In genomic region chr11:118634647-118635046, GRCm38 (mm10) we compare ENCODE assay signal across 8 mouse cellular contexts.
DNase-seq lines count a peak whose midpoint lies in the region; ATAC-seq and TF ChIP-seq lines count a peak whose summit lies in the region.

No protein-coding gene starts in this region.

- no peaks in the 10 kb centered on the region for H3K4me1 ChIP-seq in heart, postnatal 0 days (ENCODE audit: control insufficient read depth, insufficient read depth)

- H3K27ac ChIP-seq in heart, postnatal 0 days (ENCODE audit: low read depth), result no peak overlapping the region

- TF ChIP-seq EP300 in heart, postnatal 0 days (IDR thresholded peaks at IDR 0.05; ENCODE audit: low read depth), result no peak

- H3K9ac ChIP-seq in heart, postnatal 0 days (replicated peaks; ENCODE audit: low read depth, low read length), result no peak overlapping the region

- H3K27me3 ChIP-seq in heart, postnatal 0 days (ENCODE audit: control insufficient read depth, insufficient read depth, low read length), result no peaks in the 10 kb centered on the region

- H3K36me3 ChIP-seq in heart, postnatal 0 days (replicated peaks; ENCODE audit: control insufficient read depth, insufficient read depth, low read length), result no peaks in the 10 kb centered on the region

- DNase-seq in heart, postnatal 0 days (ENCODE audit: low spot score), result no peak
- no peak for DNase-seq in heart, adult 8-10 months (ENCODE audit: low spot score)
- DNase-seq in ovary, postnatal 36 days (ENCODE audit: low spot score), result peak; percentile 9
- no peak for DNase-seq in ovary, postnatal 10 days (ENCODE audit: low spot score)
- peak; percentile 68 for DNase-seq in embryo, embryonic 10.5 days (ENCODE audit: low spot score)
- peak; percentile 64 for DNase-seq in testis, postnatal 10 days (ENCODE audit: low spot score)
- no peak for DNase-seq in frontal cortex, postnatal 10 days (ENCODE audit: low spot score in 2 of 2)

- WGBS in heart, postnatal 0 days, result 42% methylated on average over 8 of the region's 8 CpGs

- H3K4me3 ChIP-seq in heart, postnatal 0 days (ENCODE audit: low read depth, low read length), result no peak overlapping the region

- peak; percentile 30 for TF ChIP-seq CTCF in heart, postnatal 0 days (IDR thresholded peaks at IDR 0.05; ENCODE audit: low read depth)

- H3K4me2 ChIP-seq in heart, postnatal 0 days (ENCODE audit: low read depth, low read length), result no peak overlapping the region

- H3K9me3 ChIP-seq in heart, postnatal 0 days (replicated peaks; ENCODE audit: control insufficient read depth, low read length), result no peaks in the 10 kb centered on the region

- ATAC-seq in heart, postnatal 0 days (ENCODE audit: insufficient read depth, low read depth), result no peak
- ATAC-seq in cerebellum, adult (ENCODE audit: insufficient number of reproducible peaks, low FRiP score, low TSS enrichment), result no peak

Comparison
In these comparisons a context has a peak if more than half of its experiments do, and no peak if none do; other contexts are left out.
1. DNase-seq: peak in ovary, postnatal 36 days (single experiment), embryo, embryonic 10.5 days (single experiment) and testis, postnatal 10 days (single experiment); none in heart, postnatal 0 days (single experiment), heart, adult 8-10 months (single experiment), ovary, postnatal 10 days (single experiment) and frontal cortex, postnatal 10 days (0 of 2).